Mouse (Mus musculus) myocyte (in vitro differentiated cells): ENCODE data around the gene Selenon. TPM values are rescaled to one million over a fixed set of nuclear protein-coding genes. Genes with fewer than 3 reads are reported as not detected.
"Not testable (repeated sequence)": the region's sequence is repeated elsewhere in the genome, so short reads cannot be mapped to it uniquely, and the experiment has no call there.

Experiments
- H3K27me3 ChIP-seq: one replicate; pipeline ENCODE4 v1.6.1; 2011; ENCODE audit not compliant: control insufficient read depth, insufficient read depth, insufficient read length
- H3K36me3 ChIP-seq: one replicate; pipeline ENCODE4 v1.6.1; 2011; ENCODE audit not compliant: control insufficient read depth, insufficient read depth
- H3K4me2 ChIP-seq: one replicate; pipeline ENCODE4 v1.6.1; 2011; ENCODE audit warnings: low read depth, control low read depth
- H3K4me3 ChIP-seq: one replicate; pipeline ENCODE4 v1.5.1; 2011; ENCODE audit warnings: mild to moderate bottlenecking, control low read depth, moderate library complexity
- H3K79me2 ChIP-seq: one replicate; pipeline ENCODE4 v1.6.1; 2011; ENCODE audit not compliant: control insufficient read depth, insufficient read depth
- H3ac ChIP-seq: one replicate; pipeline ENCODE4 v1.6.1; 2011; ENCODE audit not compliant: control insufficient read depth, insufficient read length
- CEBPB ChIP-seq: IDR thresholded peaks from 2 replicates; pipeline ENCODE4 v1.6.1; 2011; ENCODE audit warnings: mild to moderate bottlenecking, moderate library complexity; ENCODE audit not compliant: poor library complexity, insufficient read depth, severe bottlenecking
- E2F4 ChIP-seq: IDR thresholded peaks from one replicate; pipeline ENCODE4 v1.6.1; 2011; ENCODE audit warnings: mild to moderate bottlenecking, control low read depth, moderate library complexity; ENCODE audit not compliant: insufficient read depth
- MAX ChIP-seq: IDR thresholded peaks from one replicate; pipeline ENCODE4 v1.6.1; 2011; ENCODE audit warnings: low read depth, mild to moderate bottlenecking, control low read depth
- MYOD1 ChIP-seq, 3 experiments: IDR thresholded peaks; one replicate each; pipeline ENCODE4 v1.6.1; 2011; ENCODE audit warnings: control low read depth in 2 of 3, low read depth in 2 of 3, mild to moderate bottlenecking in 2 of 3, moderate library complexity in 1 of 3; ENCODE audit not compliant: insufficient read length in 2 of 3, control insufficient read depth in 1 of 3
- MYOG ChIP-seq, 3 experiments: IDR thresholded peaks; one replicate each; pipeline ENCODE4 v1.6.1; 2011; ENCODE audit warnings: control low read depth in 2 of 3, low read depth in 2 of 3, mild to moderate bottlenecking in 2 of 3; ENCODE audit not compliant: insufficient read length in 2 of 3, control insufficient read depth in 1 of 3, insufficient read depth in 1 of 3
- POLR2A ChIP-seq: IDR thresholded peaks from one replicate; pipeline ENCODE4 v1.6.1; 2011; ENCODE audit warnings: low read depth, mild to moderate bottlenecking, control low read depth, moderate library complexity; ENCODE audit not compliant: insufficient read length
- POLR2AphosphoS2 ChIP-seq: IDR thresholded peaks from one replicate; pipeline ENCODE4 v1.6.1; 2011; ENCODE audit warnings: low read depth, control low read depth; ENCODE audit not compliant: insufficient read length
- REST ChIP-seq: IDR thresholded peaks from one replicate; pipeline ENCODE4 v1.6.1; 2011; ENCODE audit warnings: mild to moderate bottlenecking, control low read depth, moderate library complexity; ENCODE audit not compliant: insufficient read depth, insufficient read length
- SRF ChIP-seq: IDR thresholded peaks from one replicate; pipeline ENCODE4 v1.6.1; 2011; ENCODE audit warnings: low read depth; ENCODE audit not compliant: control insufficient read depth, insufficient read length
- TCF12 ChIP-seq: IDR thresholded peaks from one replicate; pipeline ENCODE4 v1.6.1; 2011; ENCODE audit warnings: mild to moderate bottlenecking, control low read depth; ENCODE audit not compliant: poor library complexity, insufficient read depth, severe bottlenecking
- TCF3 ChIP-seq: IDR thresholded peaks from one replicate; pipeline ENCODE4 v1.6.1; 2011; ENCODE audit warnings: low read depth, control low read depth; ENCODE audit not compliant: insufficient read length
- USF1 ChIP-seq: IDR thresholded peaks from one replicate; pipeline ENCODE4 v1.6.1; 2011; ENCODE audit warnings: low read depth, mild to moderate bottlenecking, control low read depth, moderate library complexity
- polyA plus RNA-seq: library from polyadenylated mRNA; unstranded; fragments of >200 nt; fragmentation: generic; extraction: Trizol; gene quantifications from one replicate; pipeline ENCODE4 v1.2.1, GENCODE M21; 2012; ENCODE audit warnings: missing spikeins

The Selenon gene
- polyA plus RNA-seq, 1 experiment, result 35.7 TPM

- TF ChIP-seq E2F4, result no peak
- no peak for TF ChIP-seq TCF3
- TF ChIP-seq MYOG (IDR thresholded peaks at IDR 0.05; ENCODE audit: control insufficient read depth in 1 of 3, insufficient read depth in 1 of 3, insufficient read length in 2 of 3, low read depth in 2 of 3), result no peak
- no peak for TF ChIP-seq POLR2A
- no peak for TF ChIP-seq MAX
- TF ChIP-seq SRF, result no peak
- TF ChIP-seq REST, result no peak
- no peak for TF ChIP-seq MYOD1 (IDR thresholded peaks at IDR 0.05; ENCODE audit: control insufficient read depth in 1 of 3, insufficient read length in 2 of 3, low read depth in 2 of 3)
- TF ChIP-seq USF1, result no peak
- no peak for TF ChIP-seq TCF12
- no peak for TF ChIP-seq CEBPB
- no peak for TF ChIP-seq POLR2AphosphoS2
- H3ac ChIP-seq, result no peak overlapping the region
Observed at GRCm38 (mm10) chr4:134494780-134495545, 57.0 kb downstream of the Selenon start.

GRCm38 (mm10) chr4:134494161-134494560, 57.8 kb downstream of the Selenon start:
- H3K4me2 ChIP-seq, H3ac ChIP-seq, H3K36me3 ChIP-seq: not testable (repeated sequence)

More at GRCm38 (mm10) chr4:134494780-134495545, 57.0 kb downstream of the Selenon start:
- Histone ChIP-seq H3K36me3 (no peaks in the 10 kb centered on the region), H3K27me3 (no peaks in the 10 kb centered on the region), H3K79me2 (no peaks in the 10 kb centered on the region), H3K4me3 (no peak overlapping the region), H3K4me2 (no peak overlapping the region)

GRCm38 (mm10) chr4:134491716-134492115, 60.2 kb downstream of the Selenon start:
- no peaks in the 10 kb centered on the region for H3K27me3 ChIP-seq
- no peaks in the 10 kb centered on the region for H3K36me3 ChIP-seq
- no peak overlapping the region for H3K4me3 ChIP-seq
- H3ac ChIP-seq, result no peak overlapping the region
- H3K79me2 ChIP-seq, result no peaks in the 10 kb centered on the region
- TF ChIP-seq MYOD1 (IDR thresholded peaks at IDR 0.05; ENCODE audit: control insufficient read depth in 1 of 3, insufficient read length in 2 of 3, low read depth in 2 of 3) (no peak), MAX (no peak), TCF12 (no peak), POLR2A (no peak), REST (no peak)
- no peak overlapping the region for H3K4me2 ChIP-seq

More at GRCm38 (mm10) chr4:134494161-134494560, 57.8 kb downstream of the Selenon start:
- not testable (repeated sequence) for H3K4me3 ChIP-seq, H3K79me2 ChIP-seq, H3K27me3 ChIP-seq

- no peak for TF ChIP-seq TCF12
- no peak for TF ChIP-seq MYOG (IDR thresholded peaks at IDR 0.05; ENCODE audit: control insufficient read depth in 1 of 3, insufficient read depth in 1 of 3, insufficient read length in 2 of 3, low read depth in 2 of 3)
- TF ChIP-seq USF1, result no peak
- TF ChIP-seq POLR2AphosphoS2, result no peak
- TF ChIP-seq CEBPB, result no peak
- TF ChIP-seq E2F4, result no peak
- TF ChIP-seq TCF3, result no peak
- no peak for TF ChIP-seq POLR2A
- TF ChIP-seq SRF, result no peak
- TF ChIP-seq REST, result no peak
- no peak for TF ChIP-seq MAX
- TF ChIP-seq MYOD1 (IDR thresholded peaks at IDR 0.05; ENCODE audit: control insufficient read depth in 1 of 3, insufficient read length in 2 of 3, low read depth in 2 of 3), result no peak
Observed at GRCm38 (mm10) chr4:134489986-134490665, 61.8 kb downstream of the Selenon start.

GRCm38 (mm10) chr4:134488211-134488610, 63.8 kb downstream of the Selenon start:
- H3ac ChIP-seq, result no peak overlapping the region
- no peaks in the 10 kb centered on the region for H3K79me2 ChIP-seq
- TF ChIP-seq TCF12 (no peak), REST (no peak), TCF3 (no peak), MYOD1 (IDR thresholded peaks at IDR 0.05; ENCODE audit: control insufficient read depth in 1 of 3, insufficient read length in 2 of 3, low read depth in 2 of 3) (no peak), POLR2AphosphoS2 (no peak), MYOG (IDR thresholded peaks at IDR 0.05; ENCODE audit: control insufficient read depth in 1 of 3, insufficient read depth in 1 of 3, insufficient read length in 2 of 3, low read depth in 2 of 3) (no peak)
- no peak overlapping the region for H3K4me3 ChIP-seq
- no peak overlapping the region for H3K4me2 ChIP-seq
- no peaks in the 10 kb centered on the region for H3K27me3 ChIP-seq
- H3K36me3 ChIP-seq, result no peaks in the 10 kb centered on the region

More at GRCm38 (mm10) chr4:134489986-134490665, 61.8 kb downstream of the Selenon start:
- Histone ChIP-seq H3K79me2 (no peaks in the 10 kb centered on the region), H3K36me3 (no peaks in the 10 kb centered on the region), H3ac (no peak overlapping the region), H3K4me2 (no peak overlapping the region), H3K4me3 (no peak overlapping the region), H3K27me3 (no peaks in the 10 kb centered on the region)

Other genes starting within 250 kb of the Selenon start
- gene Trim63, start 237.0 kb downstream of the Selenon start, polyA plus RNA-seq, result 29.1 TPM
- 0.35 TPM for gene Slc30a2, start 209.0 kb downstream of the Selenon start, polyA plus RNA-seq
- 22.4 TPM for gene Extl1, start 168.3 kb downstream of the Selenon start, polyA plus RNA-seq
- gene Pafah2, start 155.8 kb downstream of the Selenon start, polyA plus RNA-seq, result 7.1 TPM
- 213 TPM for gene Stmn1, start 83.8 kb downstream of the Selenon start, polyA plus RNA-seq
- 9.5 TPM for gene Paqr7, start 55.5 kb downstream of the Selenon start, polyA plus RNA-seq
- 2.3 TPM for gene Aunip, start 41.2 kb downstream of the Selenon start, polyA plus RNA-seq
- 92.0 TPM for gene Mtfr1l, start 16.8 kb downstream of the Selenon start, polyA plus RNA-seq
- 11.3 TPM for gene Man1c1, start 152.1 kb upstream of the Selenon start, polyA plus RNA-seq
- 19.0 TPM for gene Ldlrap1, start 215.9 kb upstream of the Selenon start, polyA plus RNA-seq